Mouse (Mus musculus): ENCODE data around the gene Higd1a. TPM values are rescaled to one million over a fixed set of nuclear protein-coding genes. Genes with fewer than 3 reads are reported as not detected.

Gene Higd1a
- polyA plus RNA-seq (2016; fragmentation: Nextera tagmentation; extraction: Ambion mirVana) = 139 and 144 TPM in 2 replicates

DNA sequence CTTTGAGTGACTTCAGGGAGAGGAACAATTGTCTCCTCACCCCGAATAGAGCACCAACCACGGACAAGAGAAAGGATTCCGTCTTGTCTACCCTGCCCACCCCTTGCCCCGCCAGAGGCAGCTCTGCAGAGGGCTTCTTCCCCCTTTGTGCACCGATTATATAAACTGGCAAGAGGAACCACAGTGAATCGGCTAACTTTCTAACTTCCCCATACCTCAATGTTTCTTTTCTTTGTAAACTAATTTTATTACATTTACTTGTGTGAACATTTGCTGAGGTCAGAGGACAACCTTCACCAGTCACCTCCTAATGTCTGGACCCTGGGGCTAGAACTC is at the start of gene Higd1a:
TSS of gene Higd1a (minus strand) at position 210 of the 336 bp plus-strand sequence.
- peak within 1 kb of the TSS; percentile 94 for H3K27ac ChIP-seq
- H3K4me2 ChIP-seq (replicated peaks) = peak within 1 kb of the TSS; percentile 88
- H3K4me1 ChIP-seq = peaks cover 11% of the 10 kb centered on the region
- peak within 1 kb of the TSS; percentile 91 for H3K9ac ChIP-seq
- WGBS = 15% methylated on average over 6 of the region's 6 CpGs
- H3K4me3 ChIP-seq = peak within 1 kb of the TSS; percentile 84
- no peaks in the 10 kb centered on the region for H3K27me3 ChIP-seq
- ATAC-seq (ENCODE audit: low FRiP score) = no peak; the same call in 1 of the 2 replicates
- no peaks in the 10 kb centered on the region for H3K36me3 ChIP-seq
- H3K9me3 ChIP-seq (replicated peaks) = no peaks in the 10 kb centered on the region

- H3K4me2 ChIP-seq (replicated peaks) = no peak overlapping the region
- no peak for ATAC-seq (ENCODE audit: low FRiP score)
- no peaks in the 10 kb centered on the region for H3K36me3 ChIP-seq
- no peaks in the 10 kb centered on the region for H3K9me3 ChIP-seq (replicated peaks)
- no peak overlapping the region for H3K4me3 ChIP-seq
- no peaks in the 10 kb centered on the region for H3K4me1 ChIP-seq
- H3K27ac ChIP-seq = no peak overlapping the region
- no peaks in the 10 kb centered on the region for H3K27me3 ChIP-seq
- no peak overlapping the region for H3K9ac ChIP-seq
- 69% methylated on average over 10 of the region's 10 CpGs for WGBS
Measured at GRCm38 (mm10) chr9:121907356-121908070, 49.4 kb upstream of the Higd1a start.

- Histone ChIP-seq H3K36me3 (no peaks in the 10 kb centered on the region), H3K9me3 (replicated peaks) (no peaks in the 10 kb centered on the region), H3K4me2 (replicated peaks) (no peak overlapping the region), H3K4me1 (no peaks in the 10 kb centered on the region), H3K27ac (no peak overlapping the region), H3K27me3 (no peaks in the 10 kb centered on the region), H3K4me3 (no peak overlapping the region), H3K9ac (no peak overlapping the region)
- WGBS = 85% methylated on average over 5 of the region's 5 CpGs
- ATAC-seq (ENCODE audit: low FRiP score) = no peak
Measured at GRCm38 (mm10) chr9:121906456-121906855, 48.3 kb upstream of the Higd1a start.

DNA sequence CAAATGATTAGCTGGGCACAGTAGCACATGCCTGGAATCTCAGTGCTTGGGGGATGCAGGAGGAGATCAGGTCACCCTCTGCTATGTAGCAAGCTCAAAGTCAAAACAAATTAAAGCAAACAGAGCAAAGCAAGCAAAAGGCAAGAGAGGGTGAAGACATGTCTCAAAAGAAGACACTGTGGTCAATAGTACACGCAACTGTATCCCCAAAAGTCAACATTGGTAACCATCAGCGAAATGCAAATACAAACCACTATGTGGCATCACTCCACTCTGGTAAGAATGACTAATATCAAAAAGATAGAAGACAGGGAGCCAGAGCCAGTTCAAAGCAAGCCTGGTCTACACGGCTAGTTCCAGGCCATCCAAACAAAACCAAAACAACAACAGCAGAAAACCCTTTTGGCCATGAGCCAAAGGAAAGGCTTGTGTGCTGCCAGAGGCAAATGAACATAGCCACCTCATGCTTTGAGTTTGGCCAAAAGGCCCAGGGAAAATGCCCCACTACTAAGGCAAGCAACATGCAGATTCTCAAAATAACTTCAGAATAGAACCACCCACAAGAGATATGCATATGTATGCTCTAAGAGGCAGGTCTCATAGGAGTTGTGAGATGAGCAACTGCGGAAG is 47.5 kb upstream of the Higd1a start:
- no peak for ATAC-seq (ENCODE audit: low FRiP score)
- Histone ChIP-seq H3K9me3 (replicated peaks) (no peaks in the 10 kb centered on the region), H3K27ac (no peak overlapping the region), H3K4me3 (no peak overlapping the region), H3K9ac (no peak overlapping the region), H3K4me1 (no peaks in the 10 kb centered on the region), H3K36me3 (no peaks in the 10 kb centered on the region), H3K27me3 (no peaks in the 10 kb centered on the region), H3K4me2 (replicated peaks) (no peak overlapping the region)
- 87% methylated on average over 4 of the region's 4 CpGs for whole genome bisulfite sequencing

DNA sequence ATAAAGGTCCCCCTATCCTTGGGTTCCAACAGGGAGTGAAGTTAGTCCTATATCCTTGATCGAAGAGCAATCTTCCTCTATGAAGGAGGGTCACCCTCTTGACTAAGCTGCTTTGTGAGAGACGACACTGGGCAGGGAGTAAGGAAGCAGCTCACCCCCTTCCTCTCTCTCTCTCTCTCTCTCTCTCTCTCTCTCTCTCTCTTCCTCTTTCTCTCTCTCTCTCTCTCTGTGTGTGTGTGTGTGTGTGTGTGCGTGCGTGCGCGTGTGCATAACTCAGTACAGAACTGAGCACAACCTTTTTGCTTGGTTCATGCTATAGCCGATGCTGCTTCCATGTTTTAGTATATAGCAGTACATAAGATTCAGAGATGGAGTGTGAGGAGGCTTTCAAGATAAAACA is 46.8 kb upstream of the Higd1a start:
- no peaks in the 10 kb centered on the region for H3K36me3 ChIP-seq
- 92% methylated on average over 7 of the region's 7 CpGs for WGBS
- H3K4me2 ChIP-seq (replicated peaks) = no peak overlapping the region
- no peaks in the 10 kb centered on the region for H3K27me3 ChIP-seq
- H3K4me3 ChIP-seq = no peak overlapping the region
- no peak overlapping the region for H3K27ac ChIP-seq
- H3K9ac ChIP-seq = no peak overlapping the region
- no peaks in the 10 kb centered on the region for H3K4me1 ChIP-seq
- no peak for ATAC-seq (ENCODE audit: low FRiP score)
- no peaks in the 10 kb centered on the region for H3K9me3 ChIP-seq (replicated peaks)

DNA sequence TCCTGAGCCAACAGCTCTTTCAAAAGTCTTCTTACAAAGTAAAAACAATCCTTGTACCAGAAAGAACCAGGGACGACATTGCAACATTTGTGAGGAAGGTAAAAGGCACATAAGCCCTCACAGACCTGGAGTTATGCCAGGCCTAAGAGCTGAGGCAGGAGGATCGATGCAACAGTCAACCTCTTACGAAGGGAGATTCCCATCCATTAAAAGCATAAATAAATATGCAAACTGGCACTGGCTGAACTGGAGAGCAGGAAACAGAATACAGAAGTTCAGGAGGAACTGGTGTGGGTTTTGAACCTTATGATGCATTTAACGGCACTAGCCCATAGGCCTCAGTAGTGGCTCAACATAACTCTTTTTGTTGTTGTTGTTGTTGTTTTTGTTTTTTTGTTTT is 46.2 kb upstream of the Higd1a start:
- Histone ChIP-seq H3K27ac (no peak overlapping the region), H3K4me1 (no peaks in the 10 kb centered on the region), H3K4me3 (no peak overlapping the region), H3K9ac (no peak overlapping the region), H3K36me3 (no peaks in the 10 kb centered on the region), H3K27me3 (no peaks in the 10 kb centered on the region), H3K4me2 (replicated peaks) (no peak overlapping the region), H3K9me3 (replicated peaks) (no peaks in the 10 kb centered on the region)
- no peak for ATAC-seq (ENCODE audit: low FRiP score)
- WGBS = 90% methylated on average over 4 of the region's 4 CpGs

- no peak overlapping the region for H3K27ac ChIP-seq
- H3K4me2 ChIP-seq (replicated peaks) = no peak overlapping the region
- H3K27me3 ChIP-seq = no peaks in the 10 kb centered on the region
- H3K9me3 ChIP-seq (replicated peaks) = no peaks in the 10 kb centered on the region
- H3K4me3 ChIP-seq = no peak overlapping the region
- no peak for ATAC-seq (ENCODE audit: low FRiP score)
- no peaks in the 10 kb centered on the region for H3K36me3 ChIP-seq
- H3K9ac ChIP-seq = no peak overlapping the region
- WGBS = 76% methylated on average over 8 of the region's 8 CpGs
- H3K4me1 ChIP-seq = no peaks in the 10 kb centered on the region
Measured at GRCm38 (mm10) chr9:121903476-121904305, 45.5 kb upstream of the Higd1a start.

DNA sequence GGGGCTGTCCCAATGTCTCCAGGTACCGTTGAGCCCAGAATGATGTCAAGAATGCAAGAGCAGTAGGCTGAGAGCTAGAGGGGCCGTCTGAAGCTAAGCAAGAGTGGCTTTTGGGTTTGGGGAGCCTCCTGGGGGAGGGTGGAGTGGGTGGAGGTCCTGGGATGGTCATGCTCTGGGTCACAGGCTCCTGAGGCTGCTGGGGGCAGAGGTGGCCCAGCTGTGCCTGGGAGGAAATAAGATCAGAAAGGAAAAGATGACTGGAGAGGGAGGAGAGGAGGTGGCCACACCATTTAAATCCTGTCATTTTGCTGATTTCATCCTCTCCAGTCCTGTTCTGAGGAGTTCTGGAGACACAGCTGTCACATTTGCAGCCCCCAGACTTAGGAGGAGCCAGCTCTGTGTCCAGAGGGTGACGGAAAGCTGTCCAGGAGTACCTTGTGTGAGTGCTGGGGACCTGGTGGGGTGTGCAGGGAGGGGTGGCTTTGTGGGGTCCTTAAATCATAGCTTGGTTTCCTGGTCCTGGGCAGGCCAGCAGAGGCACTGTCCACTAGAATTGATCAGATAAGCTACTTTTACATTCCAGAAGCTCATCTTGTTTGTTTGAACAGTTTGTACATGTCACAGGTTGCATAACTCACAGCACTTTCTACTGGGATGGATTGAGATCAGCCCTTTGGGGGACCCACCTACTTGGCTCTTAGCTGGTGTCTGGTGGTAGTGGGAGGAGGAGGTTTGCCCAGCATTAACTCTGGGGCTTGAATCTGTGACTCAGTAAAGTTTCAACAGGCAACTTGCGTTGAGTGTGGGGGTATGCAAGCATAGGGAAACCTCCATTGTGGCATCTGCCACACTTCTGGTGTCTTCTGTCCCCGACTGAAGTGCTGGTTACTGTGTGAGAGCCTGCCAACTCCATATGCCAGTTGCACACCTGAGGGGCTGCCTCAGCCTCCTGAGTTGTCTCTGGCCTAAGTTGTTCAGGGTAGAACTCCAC is 43.8 kb upstream of the Higd1a start:
- 74% methylated on average over 5 of the region's 5 CpGs for WGBS
- Histone ChIP-seq H3K27me3 (no peaks in the 10 kb centered on the region), H3K4me2 (replicated peaks) (no peak overlapping the region), H3K9me3 (replicated peaks) (no peaks in the 10 kb centered on the region), H3K4me3 (no peak overlapping the region), H3K9ac (no peak overlapping the region; the same call in 1 of the 2 replicates), H3K4me1 (no peaks in the 10 kb centered on the region), H3K36me3 (no peaks in the 10 kb centered on the region), H3K27ac (no peak overlapping the region)
- no peak for ATAC-seq (ENCODE audit: low FRiP score)

DNA sequence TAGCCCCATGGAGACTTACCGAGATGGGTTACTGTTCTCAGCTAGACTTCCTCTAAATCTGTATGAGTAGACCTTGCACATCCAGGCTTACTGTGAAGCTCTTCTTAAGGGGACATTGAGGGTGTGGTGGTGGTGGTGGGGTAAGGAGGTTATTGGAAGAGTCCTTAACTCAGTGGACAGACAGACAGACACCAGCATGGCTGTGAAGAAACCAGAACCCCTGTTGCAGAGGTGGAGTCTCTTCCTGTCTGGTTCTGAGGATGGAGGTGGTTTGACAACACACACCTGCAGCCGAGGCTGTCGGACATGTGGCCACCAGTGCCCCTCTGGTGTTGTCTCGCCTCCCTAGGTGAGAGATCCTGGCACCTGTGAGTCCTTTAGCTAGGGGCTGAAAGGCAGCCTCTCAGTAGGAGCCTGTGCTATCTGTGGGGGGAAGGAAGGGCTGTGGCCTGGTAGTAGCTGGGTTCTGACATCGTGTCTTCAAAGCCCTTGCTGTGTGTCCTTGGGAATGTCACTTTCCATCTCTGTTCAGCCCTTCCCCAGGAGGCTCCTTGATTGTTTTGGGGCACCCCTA is 42.2 kb upstream of the Higd1a start:
- Histone ChIP-seq H3K4me1 (no peaks in the 10 kb centered on the region), H3K4me3 (no peak overlapping the region), H3K4me2 (replicated peaks) (no peak overlapping the region), H3K9me3 (replicated peaks) (no peaks in the 10 kb centered on the region), H3K36me3 (no peaks in the 10 kb centered on the region), H3K9ac (no peak overlapping the region), H3K27ac (no peak overlapping the region), H3K27me3 (no peaks in the 10 kb centered on the region)
- 89% methylated on average over 5 of the region's 5 CpGs for WGBS
- no peak for ATAC-seq (ENCODE audit: low FRiP score)

DNA sequence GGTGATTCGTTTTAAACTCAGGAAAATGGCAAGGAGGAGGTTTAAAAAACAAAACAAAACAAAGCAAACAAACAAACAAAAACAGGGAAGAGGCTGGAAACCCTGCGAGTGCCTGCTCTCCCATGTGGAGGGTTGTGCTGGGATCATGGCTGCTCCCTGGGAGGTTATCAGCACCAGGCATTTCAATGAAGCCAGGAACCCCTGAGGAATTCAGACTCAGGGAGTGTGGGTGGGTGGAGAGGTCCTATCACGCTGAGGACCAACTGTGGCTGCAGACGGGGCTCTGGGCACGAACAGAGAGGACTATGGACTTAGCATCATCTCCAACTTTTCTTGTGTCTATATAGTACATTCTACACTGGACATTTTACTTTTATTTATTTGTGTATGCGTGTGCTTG is 41.1 kb upstream of the Higd1a start:
- no peaks in the 10 kb centered on the region for H3K27me3 ChIP-seq
- H3K36me3 ChIP-seq = no peaks in the 10 kb centered on the region
- ATAC-seq (ENCODE audit: low FRiP score) = no peak
- no peaks in the 10 kb centered on the region for H3K9me3 ChIP-seq (replicated peaks)
- no peak overlapping the region for H3K4me3 ChIP-seq
- H3K4me2 ChIP-seq (replicated peaks) = no peak overlapping the region
- WGBS = 69% methylated on average over 6 of the region's 6 CpGs
- no peak overlapping the region for H3K9ac ChIP-seq
- H3K27ac ChIP-seq = no peak overlapping the region
- H3K4me1 ChIP-seq = no peaks in the 10 kb centered on the region

DNA sequence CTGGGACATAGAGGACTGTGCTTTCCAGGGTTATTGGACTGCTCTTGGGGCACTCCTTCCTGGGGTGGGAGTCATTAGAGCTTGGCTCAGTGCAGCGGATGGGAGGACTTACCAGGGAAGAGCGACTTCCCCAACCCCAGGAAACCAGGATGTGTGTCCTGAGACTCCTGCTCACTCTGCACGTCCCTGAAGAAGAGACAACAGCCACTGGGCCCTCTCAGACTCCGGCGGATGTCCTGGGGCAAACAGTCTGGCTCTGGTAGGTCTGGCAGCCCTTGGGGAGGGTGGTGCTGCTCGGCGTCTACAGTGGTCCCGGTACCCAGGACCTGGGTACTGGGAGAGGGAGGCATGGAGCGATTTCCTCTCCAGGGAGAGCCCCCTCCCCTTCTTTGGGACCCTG is 40.1 kb upstream of the Higd1a start, which contains the start of gene Ackr2:
TSS of gene Ackr2 (plus strand) at position 111 of the 400 bp plus-strand sequence.
- no peak for ATAC-seq (ENCODE audit: low FRiP score)
- no peaks in the 10 kb centered on the region for H3K27me3 ChIP-seq
- WGBS = 74% methylated on average over 9 of the region's 9 CpGs

More for the DNA sequence above, 40.1 kb upstream of the Higd1a start, which contains the start of gene Ackr2:
- Histone ChIP-seq H3K4me2 (replicated peaks) (no peak within 1 kb of the TSS), H3K27ac (no peak within 1 kb of the TSS), H3K9me3 (replicated peaks) (no peaks in the 10 kb centered on the region), H3K4me1 (no peaks in the 10 kb centered on the region), H3K9ac (no peak within 1 kb of the TSS), H3K4me3 (no peak within 1 kb of the TSS), H3K36me3 (no peaks in the 10 kb centered on the region)

All from hindbrain, embryonic 12.5 days (tissue).